Mouse (Mus musculus): Measurements from ENCODE around the gene Cpn1. TPM values are rescaled to one million over a fixed set of nuclear protein-coding genes. Genes with fewer than 3 reads are reported as not detected.

Cpn1 gene
- polyA plus RNA-seq, 1 experiment, result not detected

GRCm38 (mm10) chr19:43961185-43961584 lies 25.2 kb downstream of the Cpn1 start:
- TF ChIP-seq GATA1 (IDR thresholded peaks at IDR 0.05; ENCODE audit: low read length), result no peak

DNA sequence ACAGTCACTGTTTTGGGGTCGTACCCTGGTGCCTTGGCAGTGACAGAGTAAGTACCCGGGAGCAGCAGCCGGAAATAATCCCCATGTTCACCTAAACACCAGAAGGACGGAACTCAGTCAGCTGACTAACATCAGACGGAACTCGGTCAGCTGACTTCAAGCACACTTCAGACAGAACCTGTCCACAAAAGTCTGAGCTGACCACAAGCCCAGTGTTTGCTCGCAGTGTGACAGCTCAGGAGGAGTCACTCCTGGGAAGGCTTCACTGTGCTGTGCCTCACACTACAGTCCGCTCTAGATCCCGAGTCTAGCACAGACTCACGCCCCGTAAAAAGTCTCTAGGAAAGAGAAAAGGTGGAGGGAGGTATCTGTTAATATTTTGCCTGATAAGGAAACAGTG lies 26.3 kb downstream of the Cpn1 start:
- TF ChIP-seq GATA1 (IDR thresholded peaks at IDR 0.05; ENCODE audit: low read length), result no peak

DNA sequence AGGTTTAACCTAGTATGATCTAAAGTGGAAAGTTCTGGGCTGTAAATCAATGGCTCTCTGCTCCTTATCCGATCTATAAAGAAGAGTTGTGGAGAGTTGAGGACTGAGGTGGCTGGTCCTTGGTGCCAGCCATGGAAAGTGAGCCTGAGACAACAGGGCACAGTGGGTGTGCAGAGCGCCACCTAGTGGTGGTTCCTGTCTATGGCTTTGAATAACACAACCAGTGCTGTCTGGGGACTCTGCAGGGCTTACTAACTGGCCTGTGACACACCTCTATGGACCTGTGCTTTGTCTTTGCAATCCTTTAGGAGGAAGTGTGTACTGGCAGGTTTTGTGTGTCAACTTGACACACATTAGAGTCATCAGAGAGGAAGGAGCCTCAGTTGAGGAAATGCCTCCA lies 27.2 kb downstream of the Cpn1 start:
- TF ChIP-seq GATA1 (IDR thresholded peaks at IDR 0.05; ENCODE audit: low read length), result no peak

DNA sequence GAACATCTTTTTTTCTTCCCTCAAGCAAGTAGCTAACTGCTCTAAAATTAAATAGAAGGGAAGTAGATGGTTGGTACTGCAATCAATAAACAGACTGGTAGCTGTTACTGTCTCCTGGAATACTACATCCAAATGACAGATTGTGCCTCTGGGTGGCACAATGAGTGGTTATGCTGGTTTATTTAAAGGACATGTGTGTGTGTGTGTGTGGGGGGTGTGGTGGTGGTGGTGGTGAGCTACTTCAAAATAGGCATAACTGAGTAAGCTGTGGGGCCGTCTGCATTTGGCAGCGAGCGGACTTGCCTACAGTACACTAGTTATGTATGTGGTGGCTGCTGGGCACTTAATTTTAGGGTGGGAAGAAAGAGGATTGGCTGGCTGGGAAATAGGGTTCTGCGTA lies 28.5 kb downstream of the Cpn1 start:
- TF ChIP-seq GATA1 (IDR thresholded peaks at IDR 0.05; ENCODE audit: low read length), result no peak

DNA sequence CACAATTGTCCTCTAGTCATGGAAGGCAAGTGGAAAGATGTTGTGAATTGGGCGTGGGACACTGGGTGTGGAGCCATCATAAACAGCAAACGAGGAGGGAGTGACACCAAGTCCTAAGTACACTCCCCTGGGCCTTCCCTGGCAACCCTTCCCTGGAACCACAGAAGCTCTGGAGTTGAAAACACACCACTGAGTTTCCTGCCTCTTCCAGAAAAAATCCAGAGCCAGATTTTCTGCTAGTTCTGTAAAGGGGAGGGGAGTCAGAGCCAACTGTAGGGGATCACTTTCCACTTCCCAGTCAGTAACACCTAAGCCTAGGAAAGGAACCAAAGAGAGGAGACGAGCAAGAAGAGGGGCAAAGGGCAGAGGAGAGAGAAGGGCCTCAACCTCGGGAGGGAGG lies 29.0 kb downstream of the Cpn1 start:
- TF ChIP-seq GATA1 (IDR thresholded peaks at IDR 0.05; ENCODE audit: low read length), result no peak

DNA sequence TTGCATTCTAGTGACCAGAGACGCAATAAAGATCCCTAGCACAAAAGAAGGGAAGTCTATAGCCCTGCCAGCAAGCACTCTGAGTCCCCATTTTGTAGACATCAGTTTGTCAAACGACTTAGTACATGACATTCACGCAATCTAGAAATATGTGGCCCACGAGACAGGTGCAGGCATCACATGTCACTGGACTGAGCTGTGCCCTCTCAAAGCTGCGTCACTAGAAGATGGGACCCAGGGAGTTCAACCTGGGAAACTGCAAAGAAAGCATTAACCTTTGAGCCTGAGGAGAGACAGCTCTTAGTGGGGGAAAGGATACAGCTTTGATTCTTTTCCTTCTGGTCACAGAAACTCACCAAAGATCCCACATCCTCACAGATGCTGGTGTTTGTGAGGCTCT lies 31.1 kb downstream of the Cpn1 start:
- TF ChIP-seq GATA1 (IDR thresholded peaks at IDR 0.05; ENCODE audit: low read length), result no peak

GRCm38 (mm10) chr19:43954864-43955263 lies 31.5 kb downstream of the Cpn1 start:
- no peak for TF ChIP-seq GATA1 (IDR thresholded peaks at IDR 0.05; ENCODE audit: low read length)

GRCm38 (mm10) chr19:43949111-43949810 lies 37.1 kb downstream of the Cpn1 start:
- no peak for TF ChIP-seq GATA1 (IDR thresholded peaks at IDR 0.05; ENCODE audit: low read length)

DNA sequence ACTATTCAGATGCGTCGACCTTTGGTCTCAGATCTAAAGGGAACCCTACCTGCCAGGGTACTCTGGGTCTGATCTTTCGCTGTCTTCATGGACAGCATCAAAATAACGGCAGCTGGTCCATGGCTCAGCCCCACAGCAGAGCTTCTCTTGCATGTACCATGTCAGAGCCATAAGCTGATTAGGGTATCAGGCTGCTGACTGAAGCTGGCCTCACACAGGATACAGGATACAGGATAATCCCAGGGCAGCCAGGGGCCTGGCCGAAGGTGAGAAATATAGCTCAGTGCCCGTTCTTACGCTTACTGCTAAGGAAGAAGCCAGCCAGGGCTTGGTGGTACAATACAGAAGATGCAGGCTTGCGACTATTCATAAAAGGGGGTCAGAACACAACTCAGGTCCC lies 41.8 kb downstream of the Cpn1 start:
- no peak for TF ChIP-seq GATA1 (IDR thresholded peaks at IDR 0.05; ENCODE audit: low read length)

- no peak for TF ChIP-seq GATA1 (IDR thresholded peaks at IDR 0.05; ENCODE audit: low read length)
Observed at GRCm38 (mm10) chr19:43943076-43943475, 43.3 kb downstream of the Cpn1 start.

GRCm38 (mm10) chr19:43939769-43940689 lies 46.3 kb downstream of the Cpn1 start, which contains the start of gene Dnmbp:
Gene Dnmbp, minus strand, starts transcription at chr19:43940191.
- TF ChIP-seq GATA1 (IDR thresholded peaks at IDR 0.05; ENCODE audit: low read length), result no peak

DNA sequence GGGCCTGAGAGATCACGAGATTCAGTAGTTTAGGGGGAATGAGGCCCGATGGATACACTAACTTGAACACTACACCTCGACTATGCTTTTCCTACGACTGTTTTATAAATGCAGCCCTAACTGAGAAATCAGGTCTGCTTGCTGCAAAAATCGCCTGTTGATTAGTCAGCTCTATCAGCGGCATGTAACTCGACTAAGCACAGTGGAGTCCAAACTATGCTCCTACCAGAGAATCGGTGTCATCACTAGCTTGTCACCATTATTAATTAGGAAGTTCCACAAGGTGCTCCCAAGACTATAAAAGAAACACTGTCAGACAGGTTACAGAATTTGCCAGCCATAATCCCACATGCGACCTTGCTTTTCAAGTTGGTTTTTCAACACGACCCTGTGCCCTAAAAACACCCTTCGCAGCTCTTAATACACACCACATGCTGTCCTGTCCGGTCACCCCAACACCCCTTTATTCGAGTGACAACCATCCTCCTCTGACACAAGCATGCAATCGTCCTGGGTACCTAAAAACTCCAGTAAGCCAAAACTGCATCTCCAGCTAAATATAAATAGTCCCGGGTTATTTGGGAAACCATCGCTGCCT lies 47.1 kb downstream of the Cpn1 start:
- TF ChIP-seq GATA1 (IDR thresholded peaks at IDR 0.05; ENCODE audit: low read length), result no peak

- TF ChIP-seq GATA1 (IDR thresholded peaks at IDR 0.05; ENCODE audit: low read length), result no peak
Observed at GRCm38 (mm10) chr19:43938355-43938754, 48.0 kb downstream of the Cpn1 start.

- no peak for TF ChIP-seq GATA1 (IDR thresholded peaks at IDR 0.05; ENCODE audit: low read length)
Observed at GRCm38 (mm10) chr19:43930926-43931325, 55.4 kb downstream of the Cpn1 start.

DNA sequence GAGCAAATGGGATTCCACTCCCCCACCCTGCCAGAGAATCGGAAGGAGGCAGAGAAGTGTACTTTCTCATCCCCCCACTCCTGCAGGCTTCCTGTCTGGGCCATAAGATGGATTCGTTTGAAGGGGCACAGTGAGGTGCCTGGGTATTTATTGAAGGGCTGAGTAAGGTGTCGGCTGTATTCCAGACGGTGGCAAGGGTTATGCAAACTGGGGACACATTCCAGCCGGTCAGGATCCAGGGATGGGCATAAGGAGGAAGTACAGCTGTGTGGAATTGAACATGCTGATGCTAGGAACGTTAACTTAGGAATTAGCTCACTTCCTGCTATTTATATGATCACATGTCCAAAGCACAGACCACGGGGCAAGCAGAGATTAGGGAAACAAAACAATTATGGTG lies 56.0 kb downstream of the Cpn1 start:
- no peak for TF ChIP-seq GATA1 (IDR thresholded peaks at IDR 0.05; ENCODE audit: low read length)

GRCm38 (mm10) chr19:43929869-43930268 lies 56.5 kb downstream of the Cpn1 start:
- TF ChIP-seq GATA1 (IDR thresholded peaks at IDR 0.05; ENCODE audit: low read length), result no peak

All from G1E-ER4 (cell line).